Mouse (Mus musculus) Patski (cell line): ENCODE measurements at regions not wholly inside any gene's neighbourhood (a gene's known extent, or its start where the extent isn't known, plus 50 kb on each side); places are given as distances from the start of the nearest gene placed in this dataset.

ENCODE experiments used
- ATAC-seq: fragments of 100-300 bp; one replicate; pipeline ENCODE4 v1.8.0; 2021
- CTCF ChIA-PET: fragments of 350-600 bp; sonication (Branson Sonifier 250); formaldehyde crosslinking; loops from one replicate; lab custom pipeline; 2022; ENCODE audit warnings: inconsistent platforms; lab: Charles Lee
- POLR2A ChIA-PET: fragments of 350-600 bp; sonication (Branson Sonifier 250); formaldehyde crosslinking; loops from one replicate; lab custom pipeline; 2022; ENCODE audit warnings: antibody characterized with exemption, inconsistent platforms; lab: Charles Lee
- DNase-seq: peaks from one replicate; pipeline ENCODE4 v3.0.0-alpha.2; 2011; ENCODE audit warnings: low read depth, low spot score
- H3K27me3 ChIP-seq: fragments of 371-371 bp; one replicate; pipeline ENCODE4 v1.5.1; 2021
- CTCF ChIP-seq: fragments of 100-300 bp; IDR thresholded peaks from one replicate; pipeline ENCODE4 v1.5.1; 2021
- in situ Hi-C: fragments of 300-500 bp; cut with MboI; formaldehyde crosslinking; loops from 3 replicates; pipeline ENCODE4 v1.11.1; 2018; ENCODE audit warnings: low pct_unique_long_range_greater_than_20kb, mixed read lengths

- in situ Hi-C loops, result no loop called here
- DNase-seq (no peak), ATAC-seq (no peak)
- CTCF ChIA-PET, result interaction anchor here (1.1 kb wide), 1 partner anchor 12 kb away, joined by 3 read pairs; no protein-coding TSS in a partner anchor
- TF ChIP-seq CTCF, result no peak
- no peaks in the 10 kb centered on the region for H3K27me3 ChIP-seq
- POLR2A ChIA-PET, result no interaction called here
These were observed 874.1 kb upstream of the Gje1 start for GRCm38 (mm10) chr10:15592161-15592560.

- no peak for TF ChIP-seq CTCF
- ATAC-seq, result no peak
- in situ Hi-C loops, result no loop called here
- POLR2A ChIA-PET, result no interaction called here
- H3K27me3 ChIP-seq, result no peaks in the 10 kb centered on the region
- CTCF ChIA-PET, result no interaction called here
- no peak for DNase-seq
These were observed 868.1 kb upstream of the Gje1 start for GRCm38 (mm10) chr10:15586081-15586480.

GRCm38 (mm10) chr10:15564119-15564518 lies 846.1 kb upstream of the Gje1 start:
- POLR2A ChIA-PET, result no interaction called here
- CTCF ChIA-PET, result no interaction called here
- ATAC-seq (no peak), DNase-seq (no peak)
- H3K27me3 ChIP-seq, result peaks cover 4% of the 10 kb centered on the region
- no peak for TF ChIP-seq CTCF
- in situ Hi-C loops, result no loop called here

- ChIA-PET CTCF (no interaction called here), POLR2A (no interaction called here)
- in situ Hi-C loops, result no loop called here
- H3K27me3 ChIP-seq, result peaks cover 4% of the 10 kb centered on the region
- TF ChIP-seq CTCF, result no peak
- ATAC-seq (no peak), DNase-seq (no peak)
These were observed 835.5 kb upstream of the Gje1 start for GRCm38 (mm10) chr10:15553407-15554064.

- ChIA-PET CTCF (no interaction called here), POLR2A (no interaction called here)
- no peak for TF ChIP-seq CTCF
- no peaks in the 10 kb centered on the region for H3K27me3 ChIP-seq
- ATAC-seq (no peak), DNase-seq (no peak)
- in situ Hi-C loops, result no loop called here
These were observed 823.9 kb upstream of the Gje1 start for GRCm38 (mm10) chr10:15541797-15542350.

- H3K27me3 ChIP-seq, result no peaks in the 10 kb centered on the region
- in situ Hi-C loops, result no loop called here
- POLR2A ChIA-PET, result no interaction called here
- no peak for TF ChIP-seq CTCF
- DNase-seq (no peak), ATAC-seq (no peak)
- CTCF ChIA-PET, result no interaction called here
These were observed 822.9 kb upstream of the Gje1 start for GRCm38 (mm10) chr10:15540780-15541426.

GRCm38 (mm10) chr10:15536053-15536452 lies 818.0 kb upstream of the Gje1 start:
- no peaks in the 10 kb centered on the region for H3K27me3 ChIP-seq
- POLR2A ChIA-PET, result no interaction called here
- in situ Hi-C loops, result no loop called here
- CTCF ChIA-PET, result no interaction called here
- ATAC-seq, result no peak
- DNase-seq, result no peak
- no peak for TF ChIP-seq CTCF

- TF ChIP-seq CTCF, result no peak
- ATAC-seq (no peak), DNase-seq (no peak)
- ChIA-PET CTCF (no interaction called here), POLR2A (no interaction called here)
- no peaks in the 10 kb centered on the region for H3K27me3 ChIP-seq
- in situ Hi-C loops, result no loop called here
These were observed 769.4 kb upstream of the Gje1 start for GRCm38 (mm10) chr10:15487367-15487766.

GRCm38 (mm10) chr10:15443281-15443680 lies 725.3 kb upstream of the Gje1 start:
- DNase-seq, result no peak

GRCm38 (mm10) chr10:15441216-15441615 lies 723.2 kb upstream of the Gje1 start:
- ATAC-seq, result no peak
- in situ Hi-C loops, result no loop called here
- ChIA-PET CTCF (no interaction called here), POLR2A (no interaction called here)
- no peak for DNase-seq
- no peak for TF ChIP-seq CTCF
- H3K27me3 ChIP-seq, result peaks cover 2% of the 10 kb centered on the region

More at GRCm38 (mm10) chr10:15443281-15443680, 725.3 kb upstream of the Gje1 start:
- ATAC-seq, result no peak
- ChIA-PET CTCF (no interaction called here), POLR2A (no interaction called here)
- in situ Hi-C loops, result no loop called here
- no peak for TF ChIP-seq CTCF
- H3K27me3 ChIP-seq, result peaks cover 9% of the 10 kb centered on the region

- CTCF ChIA-PET, result interaction anchor here (1.4 kb wide), 1 partner anchor 10 kb away, joined by 3 read pairs; no protein-coding TSS in a partner anchor
- in situ Hi-C loops, result no loop called here
- no peak for TF ChIP-seq CTCF
- DNase-seq (no peak), ATAC-seq (no peak)
- POLR2A ChIA-PET, result no interaction called here
- H3K27me3 ChIP-seq, result peaks cover 5% of the 10 kb centered on the region
These were observed 708.7 kb upstream of the Gje1 start for GRCm38 (mm10) chr10:15426746-15427145.
